Mouse (Mus musculus) inflammation-experienced regulatory T-cells, adult 6 months (primary cell): ENCODE results near the gene Isy1. TPM values are rescaled to one million over a fixed set of nuclear protein-coding genes. Genes with fewer than 3 reads are reported as not detected.

ENCODE experiments used
- ATAC-seq: one replicate; pipeline ENCODE4 v1.8.0; 2017
- polyA plus RNA-seq, 3 experiments: library from polyadenylated mRNA; unstranded; fragments of 100-300 nt; shearing (Covaris generic); gene quantifications; one replicate each; pipeline ENCODE4 v1.2.1; 2017

Gene Isy1
- polyA plus RNA-seq, 3 experiments from 2014 or later = 84.1 to 102 (median 98.9) TPM

GRCm38 (mm10) chr6:87849780-87850154, 11.2 kb upstream of the Isy1 start:
- no peak for ATAC-seq

DNA sequence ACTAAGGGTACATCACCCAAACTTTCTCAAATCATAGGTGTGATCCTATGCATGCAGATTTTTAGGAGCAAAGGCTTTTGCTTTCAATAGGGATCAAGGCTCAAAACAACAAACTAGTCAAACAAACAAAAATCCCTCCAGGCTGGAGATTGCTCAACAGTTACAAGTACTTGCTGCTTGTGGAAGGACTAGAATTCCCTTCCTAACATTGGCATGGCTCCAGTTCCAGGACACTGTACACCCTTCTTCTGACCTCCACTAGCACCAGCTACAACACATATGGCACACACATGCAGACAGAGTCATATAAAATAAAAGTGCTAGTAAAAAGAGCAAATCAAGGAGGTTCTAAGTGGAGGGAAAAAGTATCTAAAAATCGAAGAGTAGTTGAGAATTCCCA, 8.2 kb upstream of the Isy1 start:
- no peak for ATAC-seq

DNA sequence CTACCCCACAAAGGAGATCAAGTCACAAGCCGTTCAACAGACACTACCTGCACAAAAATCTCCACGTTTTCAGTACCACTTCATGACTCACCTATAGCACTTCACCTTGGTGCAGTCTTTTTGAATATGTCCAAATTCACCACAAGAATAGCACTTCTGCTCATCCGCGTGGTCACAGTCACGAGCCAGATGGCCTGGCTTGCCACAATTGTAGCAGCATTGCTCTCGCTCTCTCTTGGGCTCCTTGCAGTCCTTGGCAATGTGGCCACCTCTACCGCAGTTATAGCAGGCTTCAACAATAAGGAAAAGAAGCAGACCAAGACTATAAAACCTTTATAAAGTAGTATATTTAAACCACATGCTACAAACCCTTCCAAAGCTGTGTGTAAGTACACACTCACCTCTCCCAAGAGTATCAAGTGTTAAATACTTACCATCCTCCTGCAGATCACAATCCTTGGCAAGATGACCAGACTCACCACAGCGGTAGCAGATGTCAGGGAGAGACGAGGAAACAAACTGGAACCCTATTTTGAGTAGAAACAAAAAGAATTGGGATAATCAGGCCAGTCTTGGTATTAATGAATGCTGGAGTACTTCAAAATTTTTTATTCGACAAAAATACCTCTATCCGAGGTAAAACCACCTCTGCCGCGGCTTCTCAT, 6.6 kb upstream of the Isy1 start:
- no peak for ATAC-seq

- no peak for ATAC-seq
These were observed 3.7 kb upstream of the Isy1 start for GRCm38 (mm10) chr6:87842254-87842653.

- no peak for ATAC-seq
These were observed 3.0 kb upstream of the Isy1 start for GRCm38 (mm10) chr6:87841635-87842034.

DNA sequence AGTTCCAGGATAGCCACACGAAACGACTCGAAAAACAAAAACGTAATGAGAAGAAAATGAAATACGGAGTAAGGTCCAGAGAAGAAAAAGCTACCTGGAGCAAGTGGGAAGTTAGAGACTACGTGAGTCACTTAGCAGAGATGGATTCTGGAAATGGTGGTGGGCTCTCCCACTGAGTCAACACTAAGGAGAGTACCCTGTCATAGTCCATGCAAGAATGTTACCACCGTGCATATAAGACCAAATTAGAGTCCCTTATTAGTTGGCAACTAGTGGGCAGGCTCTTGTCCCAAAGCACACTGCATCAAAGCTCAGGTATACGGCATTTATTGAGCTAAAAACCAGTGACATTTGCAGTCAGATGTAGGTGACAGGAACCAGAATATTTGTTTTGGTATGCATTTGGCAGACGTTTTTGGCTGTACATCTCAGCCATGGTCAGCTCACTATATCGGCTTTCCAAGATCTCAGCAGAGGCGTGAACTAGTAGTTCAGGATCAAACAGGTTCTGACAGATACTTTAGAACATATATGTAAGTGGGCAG, 1.3 kb upstream of the Isy1 start:
- no peak for ATAC-seq

GRCm38 (mm10) chr6:87835695-87836094, 2.9 kb downstream of the Isy1 start, which contains the start of gene Gm45140:
Gm45140 (minus strand) TSS chr6:87835795.
- no peak for ATAC-seq

GRCm38 (mm10) chr6:87820366-87820765, 18.2 kb downstream of the Isy1 start:
- no peak for ATAC-seq

GRCm38 (mm10) chr6:87814486-87814885, 24.1 kb downstream of the Isy1 start:
- no peak for ATAC-seq

DNA sequence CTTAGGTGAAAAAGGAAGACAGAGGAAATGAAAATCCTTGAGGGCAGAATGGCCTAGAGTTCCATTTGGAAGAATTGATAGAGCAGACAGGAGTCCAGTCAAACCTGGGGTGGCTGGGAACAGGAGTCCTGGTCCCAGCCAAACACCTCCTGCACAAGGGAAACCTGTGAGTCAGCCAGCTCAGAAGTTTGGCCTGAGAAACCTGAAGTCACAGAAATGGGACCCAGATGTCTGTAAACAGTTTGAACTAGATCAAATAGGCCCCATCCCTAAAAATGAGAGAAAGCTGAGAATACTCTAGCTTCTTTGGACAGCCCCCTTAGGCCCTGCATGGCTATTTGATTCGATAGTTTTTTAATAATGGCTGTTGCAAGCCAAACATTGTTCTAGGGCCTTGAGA, 25.9 kb downstream of the Isy1 start:
- no peak for ATAC-seq

DNA sequence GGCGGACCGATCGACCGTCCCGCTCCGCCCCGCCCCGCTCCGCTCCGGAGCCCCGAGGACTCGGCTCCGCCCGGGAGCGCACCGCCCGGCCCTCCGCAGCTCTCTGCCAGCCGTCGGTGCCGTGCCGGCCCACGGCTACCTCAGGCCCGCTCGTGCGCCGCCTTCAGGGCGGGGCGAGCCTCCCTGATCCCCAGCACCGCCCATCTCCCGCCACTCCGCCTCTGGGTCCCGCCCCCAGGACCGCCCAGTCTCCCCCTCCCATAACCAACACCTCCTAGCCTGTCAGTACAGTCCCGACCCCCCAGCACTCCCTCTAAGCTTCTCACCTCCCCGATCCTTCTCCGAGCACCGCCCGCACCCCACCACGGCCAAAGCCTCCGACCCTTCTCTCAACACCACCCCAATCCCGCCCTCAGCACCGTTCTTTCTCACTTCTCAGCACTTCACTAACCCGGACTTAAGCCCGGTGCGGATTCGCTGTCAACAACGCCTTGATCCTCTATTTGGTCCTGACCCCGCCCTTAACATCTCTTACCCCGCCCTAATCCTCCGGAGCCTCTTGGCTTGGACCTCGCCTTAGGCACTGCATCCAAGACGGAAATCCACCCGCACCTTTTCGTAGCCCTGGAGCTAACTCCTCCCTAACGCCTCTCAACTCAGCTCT, 26.8 kb downstream of the Isy1 start, which contains the start of gene Rab43:
TSS of gene Rab43 (minus strand) at position 490 of the 664 bp plus-strand sequence.
- peak; percentile 71 for ATAC-seq

DNA sequence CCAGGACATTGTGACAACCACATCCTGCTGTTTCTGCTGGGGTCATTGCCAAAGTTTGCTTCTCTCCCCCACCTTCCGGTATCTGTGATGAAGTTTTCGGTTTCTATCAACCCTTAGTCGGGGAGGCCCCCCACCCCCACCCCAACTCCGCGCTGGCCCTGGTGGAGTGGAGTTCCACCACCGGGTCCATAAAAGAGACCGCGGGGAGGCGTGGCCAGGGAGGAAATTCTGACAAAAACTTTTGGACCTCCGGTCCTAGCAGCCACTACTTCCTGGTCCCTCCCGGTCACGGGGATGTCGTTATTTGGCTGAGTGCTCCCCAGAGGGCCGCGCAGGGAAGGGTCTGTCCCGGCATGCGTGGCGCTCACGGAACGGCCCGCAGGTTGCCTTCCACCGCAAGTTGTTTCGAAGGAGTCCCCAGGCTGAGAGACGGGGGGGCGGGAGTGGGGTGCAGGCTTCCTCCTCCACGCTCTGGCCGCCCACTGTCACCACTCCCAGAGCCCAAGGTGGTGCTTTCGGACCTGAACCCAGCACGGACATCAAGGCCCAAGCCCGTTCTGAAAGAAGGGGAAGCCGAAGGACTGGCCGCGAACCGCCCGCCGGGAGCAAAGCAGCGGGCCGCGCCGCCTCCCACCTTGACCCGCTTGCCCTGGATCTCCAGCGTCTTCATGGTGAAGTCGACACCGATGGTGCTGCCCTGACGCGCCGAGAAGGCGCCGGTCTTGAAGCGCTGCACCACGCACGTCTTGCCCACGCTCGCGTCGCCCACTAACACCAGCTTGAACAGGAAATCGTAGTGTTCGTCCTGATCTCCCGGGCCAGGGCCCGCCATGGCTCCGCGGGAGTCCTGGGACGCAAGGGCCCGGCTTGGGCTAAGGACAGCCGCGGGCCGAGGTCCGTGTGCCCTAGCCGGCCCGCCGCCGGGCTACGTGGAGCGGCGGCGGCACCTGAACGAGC, 27.6 kb downstream of the Isy1 start:
- peak; percentile 75 for ATAC-seq

DNA sequence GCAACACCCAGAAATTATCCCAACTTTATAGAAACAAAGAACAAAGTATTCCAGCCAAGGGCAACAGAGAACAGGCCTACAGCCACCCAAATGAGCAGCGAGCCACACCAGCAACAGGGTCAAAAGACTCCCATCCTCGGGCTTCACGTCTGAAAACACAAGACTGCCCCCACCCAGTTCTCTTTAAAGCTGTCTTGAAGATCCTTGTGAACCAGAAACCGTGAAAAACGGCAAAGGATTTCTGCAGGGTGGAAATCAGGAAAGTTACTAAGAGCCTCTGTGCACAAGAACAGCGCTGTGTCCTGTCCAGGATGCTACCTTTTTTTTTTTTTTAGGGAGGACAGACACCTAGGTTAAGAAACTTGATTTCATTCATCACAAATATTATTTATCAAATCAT, 28.3 kb downstream of the Isy1 start:
- no peak for ATAC-seq

DNA sequence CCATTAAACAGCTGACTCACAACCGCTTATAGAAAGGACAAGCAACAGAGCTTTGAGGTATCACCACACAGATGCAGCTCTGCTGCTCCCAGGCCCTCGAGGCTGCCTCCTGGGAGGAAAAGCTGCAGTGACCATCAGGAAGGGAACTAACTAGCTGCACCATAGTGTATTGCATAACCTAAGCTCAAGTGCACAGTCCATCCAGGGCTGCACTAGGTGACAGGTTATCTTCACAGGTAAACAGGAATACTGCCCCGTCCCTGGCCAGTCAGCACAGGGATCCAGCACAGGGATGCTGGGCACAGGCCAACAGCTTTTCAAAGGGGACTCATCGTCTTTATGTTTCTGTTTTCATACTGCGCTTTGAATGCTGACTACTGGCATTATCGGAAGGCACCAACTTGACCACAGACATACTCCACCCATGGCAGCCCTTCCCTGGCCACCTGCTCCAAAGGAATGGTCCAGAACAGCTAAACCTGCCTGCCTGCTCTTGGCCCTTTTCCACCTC, 28.9 kb downstream of the Isy1 start:
- no peak for ATAC-seq

DNA sequence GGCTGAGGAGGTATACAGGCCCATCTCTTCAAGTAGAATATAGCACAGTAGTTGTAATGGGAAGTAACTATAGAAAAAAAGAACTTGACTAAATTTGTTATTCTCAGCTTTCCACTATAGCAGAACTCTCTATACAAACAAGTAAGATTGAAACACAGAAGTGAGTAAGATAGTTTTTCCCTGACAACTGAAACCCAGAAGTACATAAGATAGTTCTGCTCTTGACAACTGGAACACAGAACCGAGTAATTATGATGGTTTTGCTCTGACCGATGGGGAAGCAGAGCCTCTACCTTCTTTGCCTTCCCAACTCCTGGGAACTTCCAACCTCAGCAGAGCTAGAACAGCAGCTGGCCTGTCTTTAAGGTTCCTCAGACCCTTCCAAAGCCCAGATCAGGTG, 29.5 kb downstream of the Isy1 start:
- ATAC-seq = no peak

GRCm38 (mm10) chr6:87808521-87808920, 30.1 kb downstream of the Isy1 start:
- ATAC-seq = no peak

DNA sequence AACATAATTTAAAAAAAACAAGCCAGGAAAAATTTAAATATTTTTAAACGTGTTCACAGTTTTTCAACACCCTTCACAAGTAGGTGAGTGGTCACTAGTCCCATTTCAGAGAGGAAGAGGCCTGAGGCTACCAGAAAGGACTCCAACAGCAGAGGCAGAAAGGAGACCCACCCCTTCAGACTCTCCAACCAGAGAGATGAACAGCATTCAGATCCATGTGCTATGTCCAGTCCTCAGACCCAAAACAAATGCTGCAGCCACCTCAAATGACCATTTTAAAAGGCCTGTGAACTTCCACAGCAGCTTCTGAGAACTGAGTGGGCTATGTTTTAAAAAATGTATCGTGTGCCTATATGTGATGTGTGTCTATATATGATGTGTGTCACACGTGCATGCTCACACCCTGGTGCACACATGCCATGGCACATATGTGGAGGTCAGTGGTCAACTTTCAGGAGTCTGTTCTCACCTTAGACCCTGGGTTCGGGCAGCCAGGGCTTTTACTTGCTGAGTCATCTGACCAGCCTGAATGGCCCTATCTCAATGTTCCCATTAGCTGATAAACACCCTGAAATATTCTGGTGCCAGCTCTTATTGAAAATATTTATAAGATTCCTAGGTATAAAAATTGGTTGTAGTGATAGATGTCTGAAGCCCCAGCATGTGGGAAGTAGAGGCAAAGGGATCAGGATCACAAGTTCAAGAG, 30.7 kb downstream of the Isy1 start:
- ATAC-seq = no peak

DNA sequence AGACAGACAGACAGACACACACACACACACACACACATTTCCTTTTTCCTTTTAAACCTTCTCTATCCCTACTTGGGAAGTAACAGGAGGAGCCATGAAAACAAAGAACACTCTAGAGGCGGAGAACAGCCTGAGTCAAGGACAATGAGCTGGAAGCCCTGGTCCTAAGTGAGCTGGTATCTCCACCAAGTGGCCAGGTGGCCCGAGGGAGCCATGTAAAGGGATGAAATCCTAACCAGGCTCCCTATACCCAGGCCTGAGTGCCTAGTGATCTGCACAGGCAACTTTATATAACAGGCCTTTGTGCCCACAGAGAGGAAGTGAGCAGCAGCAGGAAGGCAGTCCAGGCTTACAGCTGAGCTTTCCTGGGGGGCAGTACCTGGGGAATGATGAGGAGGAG, 31.7 kb downstream of the Isy1 start:
- ATAC-seq = no peak

DNA sequence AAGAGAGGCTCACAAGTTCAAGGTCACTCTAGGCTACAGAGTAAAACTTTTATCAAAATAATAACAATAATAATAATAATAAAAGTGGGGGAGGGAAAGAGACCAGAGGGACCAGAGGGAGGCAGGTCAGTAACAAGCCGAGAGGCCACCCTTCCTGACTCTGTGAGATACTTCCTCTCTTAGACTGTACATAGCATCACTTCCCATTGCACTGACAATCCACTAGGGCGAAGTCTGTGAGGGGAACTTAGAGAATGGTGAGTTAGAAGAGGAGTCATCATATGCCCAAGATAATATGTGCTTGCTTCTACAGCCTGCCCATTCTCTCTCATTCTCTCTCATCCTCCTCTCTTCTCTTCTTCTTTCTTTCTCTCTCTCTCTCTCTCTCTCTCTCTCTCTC, 32.6 kb downstream of the Isy1 start:
- no peak for ATAC-seq

- ATAC-seq = no peak
These were observed 33.1 kb downstream of the Isy1 start for GRCm38 (mm10) chr6:87805448-87805847.

DNA sequence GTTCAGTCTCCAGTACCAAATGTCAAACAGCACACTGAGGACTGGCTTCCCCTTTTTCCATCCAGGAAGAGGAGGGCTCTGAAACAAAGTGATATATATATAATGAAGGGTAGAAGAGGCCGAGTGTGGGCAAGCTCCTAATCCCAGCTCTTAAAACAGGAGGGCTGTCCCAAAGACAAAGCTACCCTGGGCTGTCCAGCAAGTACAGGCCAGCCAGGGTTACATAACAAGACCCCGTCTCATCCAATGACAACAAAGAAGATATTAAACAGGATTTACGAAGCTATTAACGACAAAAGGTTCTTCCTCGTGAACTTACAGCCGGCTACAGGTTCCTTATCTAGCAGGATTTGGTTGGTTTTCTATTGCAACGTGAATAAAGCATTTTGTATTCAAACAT, 33.7 kb downstream of the Isy1 start:
- no peak for ATAC-seq

GRCm38 (mm10) chr6:87804036-87804435, 34.6 kb downstream of the Isy1 start:
- ATAC-seq = no peak
